Mouse (Mus musculus): Measurements from ENCODE around the gene Dedd. TPM values are rescaled to one million over a fixed set of nuclear protein-coding genes. Genes with fewer than 3 reads are reported as not detected.

Dedd gene
- polyA plus RNA-seq, 1 experiment, result 61.5 TPM

DNA sequence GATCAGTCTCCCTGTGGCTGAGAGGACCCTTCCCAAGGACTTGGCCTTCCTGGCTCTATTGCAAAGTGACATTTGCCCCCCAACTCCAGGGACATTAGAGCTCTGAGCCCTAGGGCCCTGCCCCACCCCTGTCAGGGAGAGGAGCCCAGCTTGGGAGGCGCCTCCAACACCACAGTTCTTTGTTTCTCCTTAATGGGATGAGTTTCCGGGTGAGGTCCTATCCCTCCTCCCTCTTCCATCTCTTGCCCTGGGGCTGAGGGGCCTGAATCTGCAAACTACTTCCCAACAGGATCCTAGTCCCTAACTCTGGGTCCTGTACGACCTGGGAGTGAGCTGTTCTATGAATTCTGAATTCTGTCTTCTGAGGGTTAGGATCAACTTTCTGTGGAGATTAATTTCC is 43.9 kb downstream of the Dedd start:
- H3K4me1 ChIP-seq (replicated peaks; ENCODE audit: control insufficient read depth, insufficient read depth, low read length), result no peaks in the 10 kb centered on the region
- no peak overlapping the region for H3K4me3 ChIP-seq (ENCODE audit: control insufficient read depth, insufficient read depth, low read length)
- WGBS, result 91% methylated on average over 3 of the region's 3 CpGs
- H3K27ac ChIP-seq (ENCODE audit: control insufficient read depth, insufficient read depth, low read length), result no peak overlapping the region
- H3K27me3 ChIP-seq (ENCODE audit: control insufficient read depth, insufficient read depth, low read length), result no peaks in the 10 kb centered on the region
- H3K36me3 ChIP-seq (ENCODE audit: control insufficient read depth, insufficient read depth, low read length), result no peaks in the 10 kb centered on the region
- no peak for DNase-seq
- TF ChIP-seq CTCF (IDR thresholded peaks at IDR 0.05; ENCODE audit: borderline replicate concordance, control insufficient read depth, extremely low read depth, insufficient read depth, low read length, poor library complexity) (no peak), POLR2A (IDR thresholded peaks at IDR 0.05; ENCODE audit: control insufficient read depth, extremely low read depth, insufficient read depth, low read length, poor library complexity) (no peak)

DNA sequence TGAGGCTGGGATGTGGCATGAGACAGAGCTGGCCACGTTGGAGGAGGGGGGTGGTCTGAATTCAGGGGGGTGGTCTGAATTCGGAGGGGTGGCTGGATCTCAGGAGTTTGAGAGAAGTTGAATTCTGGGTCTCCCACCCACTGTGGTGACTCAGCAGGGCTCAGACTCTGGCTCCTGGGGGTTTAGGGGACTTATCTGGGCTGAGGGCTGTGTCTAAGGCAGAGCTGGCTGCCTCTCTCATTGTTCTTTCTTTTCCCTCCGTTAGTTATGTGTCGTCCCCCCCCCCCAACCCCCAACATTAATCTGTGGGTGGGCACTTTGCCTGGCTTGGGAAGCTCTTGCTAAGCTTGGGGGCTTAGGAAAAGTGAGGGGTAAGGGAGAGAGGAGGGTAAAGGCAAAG is 45.0 kb downstream of the Dedd start:
- H3K27ac ChIP-seq (ENCODE audit: control insufficient read depth, insufficient read depth, low read length), result no peak overlapping the region
- H3K4me3 ChIP-seq (ENCODE audit: control insufficient read depth, insufficient read depth, low read length), result no peak overlapping the region
- H3K27me3 ChIP-seq (ENCODE audit: control insufficient read depth, insufficient read depth, low read length), result no peaks in the 10 kb centered on the region
- H3K36me3 ChIP-seq (ENCODE audit: control insufficient read depth, insufficient read depth, low read length), result no peaks in the 10 kb centered on the region
- 26% methylated on average over 4 of the region's 4 CpGs for WGBS
- DNase-seq, result no peak
- H3K4me1 ChIP-seq (replicated peaks; ENCODE audit: control insufficient read depth, insufficient read depth, low read length), result no peaks in the 10 kb centered on the region
- no peak for TF ChIP-seq CTCF (IDR thresholded peaks at IDR 0.05; ENCODE audit: borderline replicate concordance, control insufficient read depth, extremely low read depth, insufficient read depth, low read length, poor library complexity)
- no peak for TF ChIP-seq POLR2A (IDR thresholded peaks at IDR 0.05; ENCODE audit: control insufficient read depth, extremely low read depth, insufficient read depth, low read length, poor library complexity)

GRCm38 (mm10) chr1:171375646-171376097 is 46.7 kb downstream of the Dedd start:
- Histone ChIP-seq H3K36me3 (ENCODE audit: control insufficient read depth, insufficient read depth, low read length) (no peaks in the 10 kb centered on the region), H3K27me3 (ENCODE audit: control insufficient read depth, insufficient read depth, low read length) (no peaks in the 10 kb centered on the region), H3K4me3 (ENCODE audit: control insufficient read depth, insufficient read depth, low read length) (no peak overlapping the region), H3K27ac (ENCODE audit: control insufficient read depth, insufficient read depth, low read length) (no peak overlapping the region), H3K4me1 (replicated peaks; ENCODE audit: control insufficient read depth, insufficient read depth, low read length) (peaks cover 4% of the 10 kb centered on the region)
- TF ChIP-seq POLR2A (IDR thresholded peaks at IDR 0.05; ENCODE audit: control insufficient read depth, extremely low read depth, insufficient read depth, low read length, poor library complexity), result no peak
- no peak for TF ChIP-seq CTCF (IDR thresholded peaks at IDR 0.05; ENCODE audit: borderline replicate concordance, control insufficient read depth, extremely low read depth, insufficient read depth, low read length, poor library complexity)
- WGBS, result 85% methylated on average over 9 of the region's 9 CpGs
- DNase-seq, result no peak

DNA sequence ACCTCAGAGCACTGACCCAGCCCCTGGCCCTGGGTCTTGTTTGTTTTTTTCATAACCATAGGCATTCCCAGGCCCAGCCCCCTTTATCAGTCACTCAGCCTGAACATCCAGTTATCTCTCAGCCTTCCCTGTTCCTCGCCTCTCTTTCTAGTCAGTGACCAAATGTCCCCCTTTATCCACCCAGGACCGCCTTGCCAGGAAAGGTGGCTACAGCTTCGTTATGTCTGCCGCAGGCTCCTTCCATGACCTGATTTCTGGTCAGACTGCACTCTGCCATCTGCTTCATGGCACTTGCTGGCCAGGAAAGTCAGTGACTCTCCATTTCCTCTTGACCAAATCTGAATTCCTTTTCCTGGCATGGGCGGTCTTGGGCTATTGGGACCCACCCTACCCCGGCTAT is 49.4 kb downstream of the Dedd start:
- DNase-seq, result no peak
- 90% methylated on average over 6 of the region's 6 CpGs for WGBS
- TF ChIP-seq POLR2A (IDR thresholded peaks at IDR 0.05; ENCODE audit: control insufficient read depth, extremely low read depth, insufficient read depth, low read length, poor library complexity), result no peak
- H3K27ac ChIP-seq (ENCODE audit: control insufficient read depth, insufficient read depth, low read length), result no peak overlapping the region
- no peaks in the 10 kb centered on the region; the same call in 1 of the 2 replicates for H3K27me3 ChIP-seq (ENCODE audit: control insufficient read depth, insufficient read depth, low read length)
- H3K36me3 ChIP-seq (ENCODE audit: control insufficient read depth, insufficient read depth, low read length), result no peaks in the 10 kb centered on the region
- H3K4me1 ChIP-seq (replicated peaks; ENCODE audit: control insufficient read depth, insufficient read depth, low read length), result peaks cover 4% of the 10 kb centered on the region
- H3K4me3 ChIP-seq (ENCODE audit: control insufficient read depth, insufficient read depth, low read length), result no peak overlapping the region

GRCm38 (mm10) chr1:171379935-171380599 is 51.1 kb downstream of the Dedd start:
- H3K4me1 ChIP-seq (replicated peaks; ENCODE audit: control insufficient read depth, insufficient read depth, low read length), result peaks cover 4% of the 10 kb centered on the region
- TF ChIP-seq POLR2A (IDR thresholded peaks at IDR 0.05; ENCODE audit: control insufficient read depth, extremely low read depth, insufficient read depth, low read length, poor library complexity) (no peak), CTCF (IDR thresholded peaks at IDR 0.05; ENCODE audit: borderline replicate concordance, control insufficient read depth, extremely low read depth, insufficient read depth, low read length, poor library complexity) (peak; percentile 80)
- H3K4me3 ChIP-seq (ENCODE audit: control insufficient read depth, insufficient read depth, low read length), result no peak overlapping the region
- no peaks in the 10 kb centered on the region for H3K36me3 ChIP-seq (ENCODE audit: control insufficient read depth, insufficient read depth, low read length)
- no peaks in the 10 kb centered on the region; the same call in 1 of the 2 replicates for H3K27me3 ChIP-seq (ENCODE audit: control insufficient read depth, insufficient read depth, low read length)
- WGBS, result 24% methylated on average over 31 of the region's 31 CpGs
- no peak overlapping the region for H3K27ac ChIP-seq (ENCODE audit: control insufficient read depth, insufficient read depth, low read length)
- peak; percentile 79 for DNase-seq

DNA sequence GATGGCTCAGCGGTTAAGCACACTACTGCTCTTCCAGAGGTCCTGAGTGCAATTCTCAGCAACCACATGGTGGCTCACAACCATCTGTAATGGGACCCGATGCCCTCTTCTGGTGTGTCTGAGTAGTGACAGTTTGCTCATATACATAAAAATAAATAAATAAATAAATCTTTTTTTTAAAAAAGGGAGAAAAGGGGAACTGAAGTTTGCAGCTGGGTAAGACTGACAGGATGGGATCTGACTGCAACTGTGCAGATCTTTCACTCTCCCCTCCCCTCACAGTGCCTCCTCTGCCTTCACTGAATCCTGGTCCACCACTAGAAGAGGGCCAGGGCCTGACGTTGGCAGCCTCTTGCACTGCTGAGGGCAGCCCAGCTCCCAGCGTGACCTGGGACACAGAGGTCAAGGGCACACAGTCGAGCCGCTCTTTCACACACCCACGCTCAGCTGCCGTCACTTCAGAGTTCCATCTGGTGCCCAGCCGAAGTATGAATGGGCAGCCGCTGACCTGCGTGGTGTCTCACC is 53.2 kb downstream of the Dedd start:
- H3K27me3 ChIP-seq (ENCODE audit: control insufficient read depth, insufficient read depth, low read length), result no peaks in the 10 kb centered on the region; the same call in 1 of the 2 replicates
- 85% methylated on average over 11 of the region's 11 CpGs for WGBS
- no peak overlapping the region for H3K4me3 ChIP-seq (ENCODE audit: control insufficient read depth, insufficient read depth, low read length)
- DNase-seq, result no peak
- no peak for TF ChIP-seq CTCF (IDR thresholded peaks at IDR 0.05; ENCODE audit: borderline replicate concordance, control insufficient read depth, extremely low read depth, insufficient read depth, low read length, poor library complexity)
- no peak for TF ChIP-seq POLR2A (IDR thresholded peaks at IDR 0.05; ENCODE audit: control insufficient read depth, extremely low read depth, insufficient read depth, low read length, poor library complexity)
- H3K36me3 ChIP-seq (ENCODE audit: control insufficient read depth, insufficient read depth, low read length), result no peaks in the 10 kb centered on the region
- peaks cover 6% of the 10 kb centered on the region for H3K4me1 ChIP-seq (replicated peaks; ENCODE audit: control insufficient read depth, insufficient read depth, low read length)
- no peak overlapping the region for H3K27ac ChIP-seq (ENCODE audit: control insufficient read depth, insufficient read depth, low read length)
